Mouse (Mus musculus): Measurements from ENCODE around the gene Gad2.
"Not testable (repeated sequence)": the region's sequence is repeated elsewhere in the genome, so short reads cannot be mapped to it uniquely, and the experiment has no call there.

Gene Gad2

DNA sequence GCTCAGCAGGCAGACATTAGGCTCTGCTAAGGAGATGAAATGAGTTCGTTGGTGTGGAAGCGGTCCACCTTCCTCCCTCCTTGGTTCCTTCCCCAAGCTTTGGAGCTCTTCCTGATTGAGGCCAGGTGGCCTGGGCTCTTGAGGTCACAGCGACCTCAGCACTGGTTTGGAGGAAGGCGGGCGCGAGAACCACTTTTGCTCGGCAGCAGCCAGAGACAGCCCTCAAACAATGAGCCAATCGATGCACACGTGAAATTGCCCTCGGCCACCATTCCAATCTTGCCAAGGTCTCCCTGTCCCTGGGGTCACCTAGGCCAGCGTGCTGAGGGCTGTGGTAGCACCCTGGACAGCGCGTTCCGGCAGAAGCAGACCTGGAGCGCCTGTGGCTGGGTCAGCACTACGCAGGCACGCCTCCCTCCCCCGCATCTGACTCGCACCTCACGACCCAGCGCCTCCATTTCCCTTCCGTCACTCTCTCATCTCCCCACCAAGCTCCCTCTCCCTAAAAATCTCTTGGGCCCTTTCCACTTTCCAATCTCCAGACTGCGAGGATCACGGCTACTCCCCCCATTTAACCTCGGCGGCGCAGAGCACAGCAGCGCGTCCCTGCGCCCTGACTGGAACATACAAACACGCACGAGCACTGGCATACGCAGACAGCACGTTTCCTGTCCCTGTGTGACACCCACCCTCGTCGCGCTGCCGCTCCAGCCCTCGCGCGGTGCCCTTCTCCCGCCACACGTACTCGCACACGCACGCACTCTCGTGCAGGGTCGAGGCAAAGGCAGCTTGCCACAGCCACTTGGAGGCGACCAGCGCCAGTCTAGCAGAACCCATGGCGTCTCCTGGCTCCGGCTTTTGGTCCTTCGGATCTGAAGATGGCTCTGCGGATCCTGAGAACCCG, at the start of gene Gad2:
Gene Gad2, plus strand, starts transcription at position 378 of the 904 bp plus-strand sequence.
- DNase-seq, result no peak

DNA sequence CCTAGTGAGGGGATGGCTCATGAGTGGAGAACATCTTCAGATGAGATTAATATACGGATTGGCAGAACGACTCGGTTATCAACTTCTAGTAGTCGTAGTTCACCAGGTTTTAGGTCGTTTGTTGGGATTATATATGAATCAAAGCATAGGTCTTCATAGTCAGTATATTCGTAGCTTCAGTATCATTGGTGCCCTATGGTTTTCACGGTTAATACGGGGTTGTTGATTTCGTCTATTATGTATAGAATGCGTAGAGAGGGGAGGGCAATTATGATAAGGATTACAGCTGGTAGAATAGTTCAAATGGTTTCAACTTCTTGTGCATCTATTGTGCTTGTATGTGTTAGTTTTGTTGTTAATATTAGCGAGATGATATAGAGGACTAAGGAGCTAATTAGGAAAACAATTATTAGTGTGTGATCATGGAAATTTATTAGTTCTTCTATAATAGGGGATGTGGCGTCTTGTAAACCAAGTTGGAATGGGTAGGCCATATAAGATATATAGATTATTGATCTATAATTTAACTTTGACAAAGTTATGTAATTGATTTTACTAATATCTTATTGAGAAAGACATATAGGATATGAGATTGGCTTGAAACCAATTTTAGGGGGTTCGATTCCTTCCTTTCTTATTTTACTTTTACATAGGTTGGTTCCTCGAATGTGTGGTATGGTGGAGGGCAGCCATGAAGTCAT, 34.4 kb upstream of the Gad2 start:
- not testable (repeated sequence) for DNase-seq

DNA sequence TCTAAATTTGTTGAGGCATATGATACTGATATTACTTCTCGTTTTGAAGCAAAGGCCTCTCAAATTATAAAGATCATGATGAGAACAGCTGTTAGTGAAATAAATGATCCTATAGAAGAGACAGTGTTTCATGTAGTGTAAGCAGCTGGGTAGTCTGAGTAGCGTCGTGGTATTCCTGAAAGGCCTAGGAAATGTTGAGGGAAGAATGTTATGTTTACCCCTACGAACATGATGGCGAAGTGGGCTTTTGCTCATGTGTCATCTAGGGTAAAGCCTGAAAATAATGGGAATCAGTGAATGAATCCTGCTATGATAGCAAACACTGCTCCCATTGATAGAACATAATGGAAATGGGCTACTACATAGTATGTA, 33.8 kb upstream of the Gad2 start:
- not testable (repeated sequence) for DNase-seq

DNA sequence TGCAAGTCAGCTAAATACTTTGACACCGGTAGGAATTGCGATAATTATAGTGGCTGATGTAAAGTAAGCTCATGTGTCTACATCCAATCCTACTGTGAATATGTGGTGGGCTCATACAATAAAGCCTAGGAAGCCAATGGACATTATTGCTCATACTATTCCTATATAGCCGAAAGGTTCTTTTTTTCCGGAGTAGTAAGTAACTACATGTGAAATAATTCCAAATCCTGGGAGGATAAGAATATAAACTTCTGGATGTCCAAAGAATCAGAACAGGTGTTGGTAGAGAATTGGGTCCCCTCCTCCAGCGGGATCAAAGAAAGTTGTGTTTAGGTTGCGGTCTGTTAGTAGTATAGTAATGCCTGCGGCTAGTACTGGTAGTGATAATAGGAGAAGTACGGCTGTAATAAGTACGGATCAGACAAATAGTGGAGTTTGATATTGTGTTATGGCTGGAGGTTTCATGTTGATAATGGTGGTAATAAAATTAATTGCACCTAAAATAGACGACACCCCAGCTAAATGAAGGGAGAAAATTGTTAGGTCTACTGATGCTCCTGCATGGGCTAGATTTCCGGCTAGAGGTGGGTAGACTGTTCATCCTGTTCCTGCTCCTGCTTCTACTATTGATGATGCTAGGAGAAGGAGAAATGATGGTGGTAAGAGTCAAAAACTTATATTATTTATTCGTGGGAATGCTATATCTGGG, 33.2 kb upstream of the Gad2 start:
- not testable (repeated sequence) for DNase-seq

DNA sequence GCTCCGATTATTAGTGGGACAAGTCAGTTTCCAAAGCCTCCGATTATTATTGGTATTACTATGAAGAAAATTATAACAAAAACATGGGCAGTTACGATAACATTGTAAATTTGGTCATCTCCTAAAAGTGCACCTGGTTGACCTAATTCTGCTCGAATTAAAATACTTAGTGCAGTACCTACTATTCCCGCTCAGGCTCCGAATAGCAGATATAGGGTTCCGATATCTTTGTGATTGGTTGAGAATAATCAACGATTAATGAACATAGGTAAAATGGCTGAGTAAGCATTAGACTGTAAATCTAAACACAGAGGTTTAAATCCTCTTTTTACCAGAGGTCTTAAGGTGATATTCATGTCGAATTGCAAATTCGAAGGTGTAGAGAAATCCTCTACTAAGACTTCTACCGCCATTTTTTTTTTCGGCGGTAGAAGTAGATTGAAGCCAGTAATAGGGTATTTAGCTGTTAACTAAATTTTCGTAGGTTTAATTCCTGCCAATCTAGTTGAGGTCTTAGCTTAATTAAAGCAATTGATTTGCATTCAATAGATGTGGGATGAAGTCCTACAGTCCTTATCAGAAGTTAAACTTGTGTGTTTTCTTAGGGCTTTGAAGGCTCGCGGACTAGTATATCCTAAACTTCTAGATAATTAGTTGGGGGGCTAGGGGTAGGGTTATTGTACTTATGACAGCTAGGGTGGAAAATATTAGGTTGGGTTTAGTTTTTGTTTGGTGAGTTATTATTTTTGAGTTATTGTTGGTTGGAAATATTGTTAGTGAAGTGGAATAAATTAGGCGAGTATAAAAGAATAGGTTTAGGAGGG, 32.4 kb upstream of the Gad2 start:
- not testable (repeated sequence) for DNase-seq

DNA sequence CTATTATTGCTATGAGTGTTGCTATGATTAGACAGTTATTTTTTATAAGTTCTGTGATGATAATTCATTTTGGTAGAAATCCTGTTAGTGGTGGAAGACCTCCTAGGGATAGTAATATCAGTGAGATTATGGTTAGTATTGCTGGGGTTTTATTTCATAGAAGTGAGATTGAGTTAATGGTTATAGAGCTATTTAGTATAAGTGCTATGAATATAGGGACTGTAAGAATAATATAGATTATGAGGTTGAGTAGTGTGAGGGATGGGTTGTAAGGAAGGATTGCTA, 31.9 kb upstream of the Gad2 start:
- DNase-seq, result no peak

DNA sequence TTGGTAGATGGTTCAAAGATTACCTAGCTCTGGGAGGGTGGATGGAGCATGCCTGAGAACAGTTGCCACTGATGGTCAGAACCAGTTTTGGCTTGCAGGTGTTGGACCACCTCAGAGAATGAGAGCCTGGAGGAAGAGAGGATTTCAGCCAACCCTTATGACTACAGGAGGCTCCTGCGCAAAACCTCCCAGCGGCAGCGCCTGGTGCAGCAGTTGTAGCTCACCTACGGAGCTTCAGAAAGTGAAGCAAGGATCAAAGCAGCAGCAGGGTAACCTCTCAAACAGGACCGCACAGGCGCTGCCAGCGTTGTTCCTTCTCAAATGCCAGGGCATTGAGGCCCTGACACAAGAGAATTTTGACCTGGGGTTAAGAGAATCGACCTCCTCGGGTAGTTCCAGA, 4.1 kb upstream of the Gad2 start:
- no peak for DNase-seq

DNA sequence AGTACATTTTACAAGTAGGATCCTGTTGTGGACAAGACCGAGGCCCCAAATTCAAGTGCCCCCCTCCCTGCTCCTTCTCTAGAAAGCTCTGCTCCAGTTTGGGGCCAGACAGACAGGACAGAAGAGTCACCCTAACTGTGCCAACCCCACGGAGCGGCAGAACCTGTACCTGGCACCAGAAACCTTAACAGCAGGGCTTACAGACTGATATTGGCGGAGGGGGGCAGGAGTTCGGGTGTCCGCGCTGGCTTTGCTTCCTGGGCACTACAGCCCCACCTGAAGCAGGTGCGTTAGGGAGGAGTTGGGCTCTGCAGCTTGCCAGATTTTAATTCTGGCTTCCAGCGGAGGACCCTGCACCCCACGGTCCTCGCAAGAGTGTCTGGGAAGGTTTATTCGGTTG, 2.6 kb upstream of the Gad2 start:
- DNase-seq, result no peak

DNA sequence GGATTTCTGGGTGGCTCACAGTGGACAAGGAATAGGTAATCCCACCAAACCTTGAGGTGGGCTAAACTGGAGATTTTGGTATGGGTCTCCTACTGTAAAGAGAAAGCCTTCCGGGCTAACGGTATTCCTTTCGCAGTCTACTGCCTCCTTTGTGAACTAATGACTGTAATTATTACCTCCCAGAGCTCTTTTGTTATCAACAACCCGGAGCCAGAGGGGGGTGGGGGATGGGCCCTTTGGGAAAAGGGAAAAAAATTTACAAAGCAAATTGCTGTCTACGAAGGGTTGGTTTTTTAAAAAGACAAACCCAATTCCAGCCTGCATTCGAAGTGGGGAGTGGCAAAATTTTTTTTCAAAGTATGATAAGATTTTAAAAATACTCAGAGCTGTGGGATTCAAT, 2.0 kb upstream of the Gad2 start:
- DNase-seq, result no peak

DNA sequence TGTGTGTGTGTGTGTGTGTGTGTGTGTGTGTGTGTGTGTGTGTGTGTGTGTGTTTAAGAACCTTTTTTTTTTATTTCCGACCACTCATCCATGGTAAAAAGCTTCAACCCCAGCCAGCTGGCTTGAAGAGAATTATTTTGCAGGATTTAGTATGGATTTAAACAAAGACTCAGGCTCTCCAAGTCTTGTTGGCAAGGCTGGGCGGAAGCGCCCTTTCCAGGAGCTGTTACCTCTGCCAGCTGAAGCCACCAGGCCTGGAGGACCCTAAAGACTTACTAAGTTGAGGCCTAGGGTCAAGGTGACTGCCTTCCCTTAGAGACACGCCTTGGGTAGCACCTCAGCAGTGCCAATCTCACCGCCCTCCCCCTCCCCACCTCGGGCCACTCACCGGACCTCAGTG, 1.5 kb upstream of the Gad2 start:
- DNase-seq, result no peak

DNA sequence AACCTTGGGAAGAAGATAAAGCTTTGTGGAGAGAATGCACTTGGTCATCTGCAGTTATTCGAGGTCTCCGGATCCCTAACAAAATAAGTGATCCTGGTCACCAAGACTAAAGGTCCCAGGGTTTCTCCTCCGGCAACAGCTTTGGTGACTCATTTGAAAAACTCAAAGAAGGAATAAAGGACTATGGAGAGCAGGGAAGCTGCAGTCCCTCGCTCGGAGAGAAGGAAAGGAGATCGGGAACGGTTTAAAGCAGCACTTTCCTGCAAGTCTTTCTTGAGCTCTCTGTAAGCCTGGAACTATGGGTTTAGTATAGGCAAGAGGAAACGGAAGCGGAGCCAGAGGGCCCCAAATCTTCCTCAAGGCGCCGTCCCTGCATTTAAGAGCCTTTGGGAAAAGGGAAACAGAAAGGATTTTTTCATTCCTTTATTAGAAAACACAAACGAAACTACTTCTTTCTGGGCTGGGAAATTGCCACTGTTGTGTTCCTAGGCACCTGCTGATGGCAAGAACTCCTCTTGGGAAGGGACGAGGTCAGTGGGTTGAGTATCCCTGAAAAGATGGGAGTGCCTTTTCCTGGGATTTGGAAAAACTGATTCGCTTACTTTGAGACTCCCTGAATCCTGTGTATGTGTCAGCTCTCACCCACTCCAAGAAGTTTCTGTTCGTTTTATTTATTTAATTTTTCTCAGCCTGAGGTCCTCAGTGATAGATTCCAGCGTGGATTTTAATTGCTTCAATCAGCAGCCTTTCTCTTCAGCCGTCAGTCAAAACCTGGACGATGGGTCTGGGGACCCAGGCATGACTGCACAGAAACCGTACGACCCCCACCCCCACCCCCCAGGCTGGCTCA, 802 bp upstream of the Gad2 start:
- no peak for DNase-seq

DNA sequence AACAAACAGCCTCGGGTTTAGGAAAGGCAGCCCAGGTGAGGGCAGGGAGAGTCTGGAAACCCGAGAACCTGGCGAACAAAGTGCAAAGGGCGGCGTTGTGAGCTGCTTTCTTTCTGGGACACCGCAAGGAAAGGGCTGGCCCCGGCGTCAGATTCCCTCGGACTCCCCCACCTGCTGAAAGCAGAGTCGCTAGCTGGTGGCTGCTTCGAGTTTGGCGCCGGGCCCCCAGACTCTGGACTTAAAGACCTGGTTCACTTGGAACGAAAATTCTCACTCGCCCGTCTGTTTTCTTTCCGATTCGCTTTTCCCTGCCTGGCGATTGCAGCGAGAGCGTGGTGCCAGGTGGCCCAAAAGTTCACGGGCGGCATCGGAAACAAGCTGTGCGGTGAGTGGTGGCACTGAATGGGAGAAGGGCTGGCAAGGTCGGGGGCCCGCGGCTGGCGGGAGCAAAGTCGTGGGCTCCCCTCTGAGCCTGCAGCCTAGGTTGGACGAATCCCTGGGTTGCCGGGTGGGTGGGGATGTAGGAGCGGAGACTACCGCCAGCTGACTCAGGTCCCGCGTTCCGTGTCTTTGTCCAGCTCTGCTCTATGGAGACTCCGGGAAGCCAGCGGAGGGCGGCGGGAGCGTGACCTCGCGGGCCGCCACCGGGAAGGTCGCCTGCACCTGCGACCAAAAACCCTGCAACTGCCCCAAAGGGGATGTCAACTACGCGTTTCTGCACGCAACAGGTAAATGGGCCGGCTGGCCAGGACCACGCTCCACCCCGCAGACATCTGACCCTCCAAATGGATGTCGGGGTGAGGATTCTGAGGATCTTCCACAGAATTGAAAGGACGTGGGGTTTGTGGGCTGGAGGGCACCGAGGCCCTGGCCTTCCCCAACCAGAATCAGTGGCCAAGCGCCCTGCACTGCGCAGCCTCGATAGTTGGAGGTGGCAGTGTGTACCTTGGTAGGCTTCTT, 1.4 kb downstream of the Gad2 start:
- DNase-seq, result no peak

DNA sequence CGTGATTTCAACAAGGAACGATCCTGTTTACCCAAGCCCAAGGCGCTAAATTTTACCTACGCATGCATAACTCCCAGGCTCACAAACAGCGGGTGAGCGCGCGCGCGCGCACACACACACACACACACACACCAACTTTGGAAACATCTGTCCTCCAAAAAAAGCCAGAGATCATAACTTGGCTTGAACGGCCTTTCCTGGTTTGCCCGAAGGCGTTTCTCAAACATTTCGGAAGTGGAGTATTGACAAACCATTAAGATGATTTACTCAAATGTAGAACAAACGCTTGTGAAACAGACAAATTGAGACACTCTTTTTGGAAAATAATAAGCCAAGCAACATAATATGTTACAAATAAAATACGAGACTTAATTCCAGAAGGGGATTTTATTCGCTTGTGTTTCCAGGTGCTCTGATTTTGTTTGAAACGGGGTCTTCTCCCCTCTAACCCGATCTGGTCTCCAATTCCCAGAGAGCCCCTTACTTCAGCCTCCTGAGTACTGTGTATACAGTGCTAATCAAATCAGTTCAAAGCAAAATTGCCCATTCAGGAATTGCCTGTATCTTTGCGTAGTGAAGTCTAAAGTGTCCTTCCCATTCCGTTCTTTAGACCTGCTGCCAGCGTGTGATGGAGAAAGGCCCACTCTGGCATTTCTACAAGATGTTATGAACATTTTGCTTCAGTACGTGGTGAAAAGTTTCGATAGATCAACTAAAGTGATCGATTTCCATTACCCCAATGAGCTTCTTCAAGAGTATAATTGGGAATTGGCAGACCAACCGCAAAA, 2.4 kb downstream of the Gad2 start:
- DNase-seq, result no peak

DNA sequence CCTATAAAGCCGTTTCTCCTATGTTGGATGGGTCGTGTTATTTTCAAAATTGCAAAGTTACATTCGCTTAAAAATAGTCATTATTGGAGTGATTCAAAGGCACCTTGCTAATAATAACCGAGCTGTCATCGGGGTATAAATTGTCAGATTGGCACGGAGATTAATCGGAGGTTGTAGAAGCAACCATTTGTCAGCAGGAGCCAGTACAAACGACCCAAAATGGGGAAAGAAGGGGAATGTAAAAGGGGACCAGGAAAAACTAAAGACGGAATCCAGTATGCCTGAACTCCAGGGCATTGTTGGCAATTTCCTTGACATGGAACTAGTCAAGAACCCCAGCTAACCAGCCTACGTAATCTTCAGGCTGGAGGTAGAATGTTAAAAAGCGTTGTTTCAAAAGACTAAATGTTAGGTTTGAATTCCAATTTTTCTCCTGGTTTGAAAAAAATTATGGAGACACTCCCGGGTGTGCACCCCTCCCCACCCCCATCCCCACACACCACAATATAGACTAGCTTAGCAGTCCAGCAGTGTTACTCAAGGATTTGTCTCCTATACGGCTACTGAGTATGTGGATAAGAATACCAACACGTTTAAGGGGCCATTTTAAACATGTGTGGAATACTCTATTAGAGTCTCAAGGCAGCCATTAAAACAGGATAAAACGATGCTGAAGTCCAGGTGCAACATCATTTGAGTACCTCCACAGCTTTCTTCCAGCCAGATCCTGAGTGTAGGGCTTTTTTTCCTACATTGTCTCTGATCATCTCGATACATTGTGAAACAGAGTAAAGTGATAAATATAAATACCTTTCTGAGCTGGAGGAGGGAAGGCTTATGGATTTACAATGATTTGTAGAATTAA, 3.3 kb downstream of the Gad2 start:
- DNase-seq, result no peak

DNA sequence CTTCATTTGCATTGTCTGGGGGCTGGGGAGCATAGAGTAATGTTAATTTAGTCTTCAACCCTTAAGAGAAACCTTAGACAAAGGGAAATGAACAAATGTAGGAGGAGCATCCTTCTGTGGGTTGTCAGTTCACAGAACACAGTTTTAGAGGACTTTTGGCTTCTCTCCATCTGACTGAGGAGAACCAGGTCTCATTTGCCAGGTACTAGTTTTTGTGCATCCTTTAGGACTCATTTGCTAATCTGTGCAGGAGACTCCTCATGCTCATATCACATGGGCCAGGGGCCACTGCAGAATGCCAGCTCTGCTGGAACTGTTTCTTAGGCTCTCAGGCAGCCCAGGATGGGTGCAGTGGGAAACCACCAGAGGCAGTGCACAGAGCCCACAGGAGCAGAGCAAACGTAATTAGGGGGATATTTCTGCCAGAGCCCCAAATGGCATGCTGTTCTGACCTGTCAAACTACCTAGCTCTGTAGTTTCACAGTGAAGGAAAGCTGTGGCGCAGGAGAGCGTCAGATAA, 5.2 kb downstream of the Gad2 start:
- DNase-seq, result no peak

DNA sequence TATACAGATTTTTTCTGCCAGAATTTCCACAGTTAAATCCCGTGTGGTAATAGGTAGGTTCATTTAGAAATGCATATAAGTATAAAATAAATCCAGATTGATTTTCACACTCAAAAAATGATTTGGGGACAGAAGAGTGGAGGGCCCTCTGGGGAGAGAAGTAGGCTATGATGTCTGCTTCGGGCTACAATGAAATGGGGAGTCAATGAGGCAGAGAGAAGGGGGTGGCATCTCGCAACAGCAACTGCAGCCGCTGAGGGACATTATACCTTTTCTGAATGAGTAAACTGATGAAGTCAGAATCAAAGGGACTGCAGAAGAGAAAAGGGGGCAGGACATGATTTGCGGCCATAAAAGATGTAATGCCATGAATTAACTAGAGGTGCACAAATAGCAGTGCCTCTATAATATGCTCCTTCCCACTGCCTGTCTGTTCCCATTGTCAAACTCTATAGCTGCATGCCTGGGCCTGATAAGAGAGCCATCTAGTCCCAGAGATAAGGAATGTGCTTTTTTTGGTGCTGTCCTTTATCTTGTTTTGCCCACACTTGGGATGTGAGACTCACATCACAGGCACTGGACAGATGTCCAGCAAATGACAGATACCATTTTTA, 5.9 kb downstream of the Gad2 start:
- no peak for DNase-seq

DNA sequence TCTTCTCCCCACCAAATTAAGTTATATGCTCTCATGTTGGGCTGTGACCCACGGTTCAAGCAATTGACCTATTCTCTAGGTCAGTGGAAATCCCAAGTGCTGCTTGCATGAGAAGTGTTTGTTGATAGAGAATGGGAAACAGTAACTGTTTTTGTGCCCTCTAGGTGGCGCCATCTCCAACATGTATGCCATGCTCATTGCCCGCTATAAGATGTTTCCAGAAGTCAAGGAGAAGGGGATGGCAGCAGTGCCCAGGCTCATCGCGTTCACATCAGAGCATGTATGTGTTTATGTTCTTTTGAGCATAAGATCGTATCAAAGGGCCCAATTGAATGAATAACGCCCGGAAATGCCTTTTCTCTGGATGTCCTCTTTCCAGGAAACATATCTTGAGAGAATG, 12.8 kb downstream of the Gad2 start:
- peak; percentile 18 for DNase-seq

DNA sequence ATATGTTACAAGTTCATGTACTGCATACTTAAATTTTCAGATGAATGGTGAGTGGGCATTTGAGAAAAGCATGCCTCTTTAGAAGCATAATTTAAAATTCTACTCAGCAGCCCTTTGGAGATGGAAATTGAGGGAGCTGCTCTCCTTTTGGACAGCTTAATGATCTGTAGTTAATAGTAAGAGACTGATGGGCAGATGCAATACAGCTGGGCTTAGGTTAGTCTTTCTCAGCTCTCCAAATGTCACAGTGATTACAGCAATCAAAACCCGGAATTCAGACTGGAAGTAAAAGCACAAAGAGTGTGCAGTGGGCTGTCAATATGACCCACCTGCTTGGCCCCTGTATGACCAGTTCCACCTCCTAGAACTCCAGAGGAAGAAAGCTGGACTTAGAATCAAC, 24.1 kb downstream of the Gad2 start:
- DNase-seq, result no peak
